Mouse (Mus musculus) lung, adult 2 months (tissue): Measurements from ENCODE around the gene Slc2a3.

ENCODE experiments used
- CTCF ChIP-seq: fragments of 200-500 bp; IDR thresholded peaks from 2 replicates; pipeline ENCODE4 v1.5.1; 2011; ENCODE audit warnings: mild to moderate bottlenecking, low read length, control low read depth; ENCODE audit not compliant: insufficient read depth
- POLR2A ChIP-seq: fragments of 200-500 bp; IDR thresholded peaks from 2 replicates; pipeline ENCODE4 v1.6.1; 2011; ENCODE audit warnings: low read depth, mild to moderate bottlenecking, control low read depth, low read length, borderline replicate concordance; ENCODE audit errors: extremely low read depth

DNA sequence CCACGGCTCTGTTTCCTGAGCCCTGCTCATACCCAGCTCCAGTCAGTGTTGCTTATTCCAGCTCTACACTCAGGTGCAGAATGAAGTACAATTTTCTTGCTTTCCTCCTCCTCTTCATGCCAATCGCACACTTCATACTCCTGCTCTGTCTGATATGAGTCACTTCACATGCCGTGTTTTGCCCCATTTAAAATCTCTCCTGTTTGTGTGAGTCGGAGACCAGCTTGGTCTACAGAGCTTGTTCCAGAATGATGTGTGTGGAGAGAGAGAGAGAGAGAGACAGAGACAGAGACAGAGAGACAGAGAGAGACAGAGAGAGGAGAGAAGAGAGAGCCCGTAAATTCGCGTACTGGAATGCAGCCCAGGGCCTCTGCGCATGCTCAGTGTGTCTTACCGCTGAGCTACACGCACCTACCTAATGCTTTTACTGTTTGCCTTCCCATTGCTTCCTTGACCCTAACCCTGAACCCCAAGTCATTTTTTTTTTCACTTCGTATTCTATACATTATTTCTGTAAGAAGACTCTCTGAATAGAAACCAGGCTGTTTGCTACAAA lies 30.6 kb downstream of the Slc2a3 start:
- TF ChIP-seq CTCF (no peak), POLR2A (no peak)
